Mouse (Mus musculus) heart, postnatal 36 days (tissue): ENCODE data around the gene Dcaf17. TPM values are rescaled to one million over a fixed set of nuclear protein-coding genes. Genes with fewer than 3 reads are reported as not detected.

Source experiments
- total RNA-seq, 2 experiments: library from RNA; stranded (reverse); gene quantifications; 2 replicates each; pipeline ENCODE4 v1.2.3; 2021

Gene Dcaf17
- total RNA-seq, 2 experiments from 2014 or later: 5.0 to 5.2 TPM

Other genes starting within 250 kb of the Dcaf17 start
- gene Tlk1, start 229.6 kb upstream of the Dcaf17 start, total RNA-seq: 10 to 100 TPM; 33.0 to 33.7 TPM
- gene Mettl8, start 255 bp downstream of the Dcaf17 start, total RNA-seq: 1 to 10 TPM; 4.3 to 5.0 TPM
- 1 to 10 TPM; 1.4 to 2.7 TPM for gene Cybrd1, start 62.6 kb downstream of the Dcaf17 start, total RNA-seq
- 10 to 100 TPM; 61.6 to 62.5 TPM for gene Dync1i2, start 156.4 kb downstream of the Dcaf17 start, total RNA-seq